Mouse (Mus musculus): ENCODE measurements around the gene Mphosph9.

- TF ChIP-seq CTCF (IDR thresholded peaks at IDR 0.05; ENCODE audit: control insufficient read depth, insufficient read depth, low read length) (no peak), POLR2A (IDR thresholded peaks at IDR 0.05; ENCODE audit: borderline replicate concordance, control insufficient read depth, low read depth, low read length) (no peak)
Measured at GRCm38 (mm10) chr5:124282854-124283253, 44.9 kb downstream of the Mphosph9 start.

Data from bone marrow, adult 2 months (tissue).